Mouse (Mus musculus) cortical plate, adult 2 months (tissue): Measurements from ENCODE around the gene Naaladl2.

Experiments used
- CTCF ChIP-seq: fragments of 200-500 bp; IDR thresholded peaks from 2 replicates; pipeline ENCODE4 v1.5.1; 2011; ENCODE audit warnings: mild to moderate bottlenecking, control low read depth, low read length; ENCODE audit not compliant: insufficient read depth; ENCODE audit errors: extremely low read depth
- POLR2A ChIP-seq: fragments of 200-500 bp; IDR thresholded peaks from 2 replicates; pipeline ENCODE4 v1.6.1; 2011; ENCODE audit warnings: mild to moderate bottlenecking, low read length, control low read depth; ENCODE audit not compliant: insufficient read depth; ENCODE audit errors: extremely low read depth

DNA sequence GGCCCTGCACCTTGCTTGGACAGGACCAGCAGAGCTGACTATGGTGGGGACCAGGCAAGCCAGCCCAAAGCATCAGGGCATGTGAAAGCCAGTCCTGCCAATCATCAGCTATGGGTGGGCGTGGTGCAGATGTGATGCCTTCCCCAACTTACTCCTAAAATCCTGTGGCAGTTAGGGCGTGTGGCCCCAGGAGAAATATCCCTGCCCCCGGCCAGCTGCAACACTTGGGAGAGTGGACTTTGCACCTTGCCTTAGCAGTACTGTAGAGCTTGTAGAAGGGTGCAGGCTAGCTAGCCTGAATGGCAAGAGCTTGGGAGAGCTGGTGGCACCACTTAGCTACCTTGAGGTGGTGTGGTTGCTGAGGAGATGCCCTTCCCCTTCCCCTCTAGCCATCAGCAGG lies 255.3 kb downstream of the Naaladl2 start:
- no peak for TF ChIP-seq CTCF
- TF ChIP-seq POLR2A, result no peak
